Mouse (Mus musculus): ENCODE measurements around the gene Naaladl1. TPM values are rescaled to one million over a fixed set of nuclear protein-coding genes. Genes with fewer than 3 reads are reported as not detected.

Gene Naaladl1
- polyA plus RNA-seq, 1 experiment from 2014 or later = 0.53 TPM

DNA sequence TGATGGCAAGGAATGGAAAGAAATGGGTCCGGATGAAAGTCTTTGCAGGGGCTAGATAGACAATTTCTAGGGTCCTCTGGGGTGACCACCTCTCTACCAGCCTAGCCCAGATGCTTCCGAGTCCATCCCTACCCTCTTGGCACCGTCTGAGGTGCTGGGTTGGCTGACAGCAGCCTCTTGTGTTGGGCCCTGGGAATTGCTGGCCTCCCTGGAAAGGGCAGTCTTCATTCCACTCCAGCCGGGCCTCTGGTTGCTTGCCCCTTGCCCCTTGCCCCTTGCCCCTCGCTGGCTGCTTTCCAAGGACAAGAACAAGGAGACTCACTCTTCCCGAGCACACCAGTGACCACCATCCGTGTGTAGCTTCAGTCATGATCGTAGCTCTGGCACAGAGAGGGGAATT, 50.8 kb downstream of the Naaladl1 start:
- no peaks in the 10 kb centered on the region for H3K27me3 ChIP-seq (ENCODE audit: control insufficient read depth, insufficient read depth, low read length)
- no peak overlapping the region for H3K27ac ChIP-seq (ENCODE audit: low read depth, low read length)
- no peaks in the 10 kb centered on the region for H3K4me1 ChIP-seq (ENCODE audit: control insufficient read depth, insufficient read depth, low read length)
- WGBS = 71% methylated on average over 8 of the region's 8 CpGs
- no peak for ATAC-seq (ENCODE audit: insufficient read depth, low FRiP score, low TSS enrichment)
- no peaks in the 10 kb centered on the region for H3K36me3 ChIP-seq (ENCODE audit: control insufficient read depth, insufficient read depth, low read length)
- H3K4me3 ChIP-seq (ENCODE audit: low read depth, low read length) = no peak overlapping the region
- no peak overlapping the region for H3K4me2 ChIP-seq (ENCODE audit: low read depth)
- no peak for DNase-seq (ENCODE audit: low spot score)
- H3K9ac ChIP-seq (ENCODE audit: low read length) = no peak overlapping the region
- no peaks in the 10 kb centered on the region for H3K9me3 ChIP-seq (ENCODE audit: control insufficient read depth, low read length)

DNA sequence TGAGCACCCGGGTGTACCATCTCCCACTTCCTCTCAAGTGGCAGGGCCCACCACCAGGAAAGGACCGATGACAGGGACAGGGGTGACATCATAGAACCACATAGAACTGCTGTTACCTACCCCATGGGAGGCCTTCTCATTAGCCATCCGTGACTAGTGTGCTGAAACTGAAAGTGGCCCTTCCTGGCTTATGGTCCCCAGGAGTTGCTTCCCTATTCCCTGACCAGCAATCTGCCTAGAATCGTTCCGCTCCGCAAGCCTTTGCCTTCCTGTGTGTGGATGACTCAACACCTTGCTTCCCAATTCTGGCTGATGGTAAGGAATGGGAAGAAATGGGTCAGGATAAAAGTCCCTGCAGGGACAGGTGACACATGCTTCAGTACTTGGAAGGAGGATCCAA, 51.6 kb downstream of the Naaladl1 start:
- ATAC-seq (ENCODE audit: insufficient read depth, low FRiP score, low TSS enrichment) (no peak), DNase-seq (ENCODE audit: low spot score) (no peak)
- Histone ChIP-seq H3K4me3 (ENCODE audit: low read depth, low read length) (no peak overlapping the region), H3K27ac (ENCODE audit: low read depth, low read length) (no peak overlapping the region), H3K36me3 (ENCODE audit: control insufficient read depth, insufficient read depth, low read length) (no peaks in the 10 kb centered on the region), H3K9ac (ENCODE audit: low read length) (peak overlapping the region; percentile 2; the same call in 1 of the 2 replicates), H3K9me3 (ENCODE audit: control insufficient read depth, low read length) (no peaks in the 10 kb centered on the region), H3K4me1 (ENCODE audit: control insufficient read depth, insufficient read depth, low read length) (no peaks in the 10 kb centered on the region), H3K4me2 (ENCODE audit: low read depth) (no peak overlapping the region), H3K27me3 (ENCODE audit: control insufficient read depth, insufficient read depth, low read length) (no peaks in the 10 kb centered on the region)
- WGBS = 70% methylated on average over 6 of the region's 6 CpGs

DNA sequence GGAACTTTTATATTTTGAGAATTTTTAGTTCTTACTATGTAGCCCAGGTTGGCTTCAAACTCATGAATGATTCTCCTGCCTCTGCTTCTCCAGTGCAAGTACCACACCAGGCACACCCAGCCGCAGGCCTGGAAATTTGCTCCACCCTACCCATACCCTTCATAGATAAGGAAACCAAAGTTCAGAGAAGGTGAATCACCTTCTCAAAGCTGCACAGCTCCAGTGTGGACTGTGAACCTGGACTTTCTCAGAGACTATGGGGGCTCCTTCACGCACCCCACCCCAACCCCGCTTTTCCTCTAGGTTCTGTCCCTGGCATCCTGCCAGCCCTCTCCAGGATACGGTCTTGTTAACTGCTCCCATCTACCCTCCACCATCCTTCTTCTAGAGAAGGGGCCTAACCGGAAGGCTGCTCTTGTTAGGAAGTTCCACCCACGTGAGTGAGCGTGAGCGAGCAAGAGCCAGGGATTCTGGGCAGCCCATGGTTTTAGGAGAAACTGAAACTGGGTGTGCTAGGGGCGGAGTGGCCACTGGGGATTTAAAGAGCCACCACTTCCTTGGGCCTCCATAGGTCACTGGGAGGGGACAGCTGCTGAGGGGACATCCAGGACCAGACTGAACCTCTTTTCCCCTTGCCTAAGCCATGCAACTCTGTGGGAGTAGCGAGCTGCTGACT, 58.4 kb downstream of the Naaladl1 start:
- H3K27me3 ChIP-seq (ENCODE audit: control insufficient read depth, insufficient read depth, low read length) = no peaks in the 10 kb centered on the region
- no peak for DNase-seq (ENCODE audit: low spot score)
- no peak overlapping the region for H3K4me3 ChIP-seq (ENCODE audit: low read depth, low read length)
- no peak overlapping the region for H3K9ac ChIP-seq (ENCODE audit: low read length)
- H3K36me3 ChIP-seq (ENCODE audit: control insufficient read depth, insufficient read depth, low read length) = no peaks in the 10 kb centered on the region
- no peaks in the 10 kb centered on the region for H3K4me1 ChIP-seq (ENCODE audit: control insufficient read depth, insufficient read depth, low read length)
- no peak overlapping the region for H3K4me2 ChIP-seq (ENCODE audit: low read depth)
- WGBS = 80% methylated on average over 10 of the region's 10 CpGs
- H3K9me3 ChIP-seq (ENCODE audit: control insufficient read depth, low read length) = no peaks in the 10 kb centered on the region
- ATAC-seq (ENCODE audit: insufficient read depth, low FRiP score, low TSS enrichment) = no peak
- no peak overlapping the region for H3K27ac ChIP-seq (ENCODE audit: low read depth, low read length)

Other genes starting within 250 kb of the Naaladl1 start
- 19.9 and 20.7 TPM in 2 replicates for gene Frmd8, start 230.5 kb upstream of the Naaladl1 start, polyA plus RNA-seq (2014; fragmentation: Nextera tagmentation; extraction: Ambion mirVana)
- gene Slc25a45, start 228.0 kb upstream of the Naaladl1 start, polyA plus RNA-seq (2014; fragmentation: Nextera tagmentation; extraction: Ambion mirVana) = 0.74 and 1.7 TPM in 2 replicates
- gene Tigd3, start 211.6 kb upstream of the Naaladl1 start, polyA plus RNA-seq (2014; fragmentation: Nextera tagmentation; extraction: Ambion mirVana) = 5.7 and 6.6 TPM in 2 replicates
- 195 and 225 TPM in 2 replicates for gene Dpf2, start 192.8 kb upstream of the Naaladl1 start, polyA plus RNA-seq (2014; fragmentation: Nextera tagmentation; extraction: Ambion mirVana)
- 3.9 and 4.0 TPM in 2 replicates for gene Cdc42ep2, start 181.0 kb upstream of the Naaladl1 start, polyA plus RNA-seq (2014; fragmentation: Nextera tagmentation; extraction: Ambion mirVana)
- 75.2 and 79.9 TPM in 2 replicates for gene Pola2, start 141.6 kb upstream of the Naaladl1 start, polyA plus RNA-seq (2014; fragmentation: Nextera tagmentation; extraction: Ambion mirVana)
- not detected in 2 replicates for gene Slc22a20, start 119.6 kb upstream of the Naaladl1 start, polyA plus RNA-seq (2014; fragmentation: Nextera tagmentation; extraction: Ambion mirVana)
- gene Capn1, start 89.9 kb upstream of the Naaladl1 start, polyA plus RNA-seq (2014; fragmentation: Nextera tagmentation; extraction: Ambion mirVana) = 3.4 and 4.4 TPM in 2 replicates
- 34.4 and 36.7 TPM in 2 replicates for gene Syvn1, start 59.2 kb upstream of the Naaladl1 start, polyA plus RNA-seq (2014; fragmentation: Nextera tagmentation; extraction: Ambion mirVana)
- 81.9 and 84.8 TPM in 2 replicates for gene Mrpl49, start 48.0 kb upstream of the Naaladl1 start, polyA plus RNA-seq (2014; fragmentation: Nextera tagmentation; extraction: Ambion mirVana)
- gene Fau, start 47.9 kb upstream of the Naaladl1 start, polyA plus RNA-seq (2014; fragmentation: Nextera tagmentation; extraction: Ambion mirVana) = 789 and 790 TPM in 2 replicates
- gene Znhit2, start 44.6 kb upstream of the Naaladl1 start, polyA plus RNA-seq (2014; fragmentation: Nextera tagmentation; extraction: Ambion mirVana) = 36.7 and 40.0 TPM in 2 replicates
- 39.6 and 42.9 TPM in 2 replicates for gene Tm7sf2, start 37.4 kb upstream of the Naaladl1 start, polyA plus RNA-seq (2014; fragmentation: Nextera tagmentation; extraction: Ambion mirVana)
- gene Vps51, start 28.6 kb upstream of the Naaladl1 start, polyA plus RNA-seq (2014; fragmentation: Nextera tagmentation; extraction: Ambion mirVana) = 59.1 and 61.2 TPM in 2 replicates
- not detected in 2 replicates for gene Tmem262, start 25.7 kb upstream of the Naaladl1 start, polyA plus RNA-seq (2014; fragmentation: Nextera tagmentation; extraction: Ambion mirVana)
- gene Gm28374, start 23.5 kb upstream of the Naaladl1 start, polyA plus RNA-seq (2014; fragmentation: Nextera tagmentation; extraction: Ambion mirVana) = 0.88 and 1.3 TPM in 2 replicates
- 74.3 and 76.8 TPM in 2 replicates for gene Zfpl1, start 20.8 kb upstream of the Naaladl1 start, polyA plus RNA-seq (2014; fragmentation: Nextera tagmentation; extraction: Ambion mirVana)
- 46.0 and 48.4 TPM in 2 replicates for gene Cdca5, start 20.8 kb upstream of the Naaladl1 start, polyA plus RNA-seq (2014; fragmentation: Nextera tagmentation; extraction: Ambion mirVana)
- gene AC131692.1, start 11.4 kb upstream of the Naaladl1 start, polyA plus RNA-seq (2014; fragmentation: Nextera tagmentation; extraction: Ambion mirVana) = not detected in 2 replicates
- 62.6 and 66.1 TPM in 2 replicates for gene Sac3d1, start 12.9 kb downstream of the Naaladl1 start, polyA plus RNA-seq (2014; fragmentation: Nextera tagmentation; extraction: Ambion mirVana)
- 34.5 and 36.9 TPM in 2 replicates for gene Snx15, start 22.5 kb downstream of the Naaladl1 start, polyA plus RNA-seq (2014; fragmentation: Nextera tagmentation; extraction: Ambion mirVana)
- gene Batf2, start 35.2 kb downstream of the Naaladl1 start, polyA plus RNA-seq (2014; fragmentation: Nextera tagmentation; extraction: Ambion mirVana) = not detected in 2 replicates
- 82.6 and 95.1 TPM in 2 replicates for gene Arl2, start 35.8 kb downstream of the Naaladl1 start, polyA plus RNA-seq (2014; fragmentation: Nextera tagmentation; extraction: Ambion mirVana)
- gene Majin, start 78.6 kb downstream of the Naaladl1 start, polyA plus RNA-seq (2014; fragmentation: Nextera tagmentation; extraction: Ambion mirVana) = not detected in 2 replicates
- gene Gpha2, start 120.6 kb downstream of the Naaladl1 start, polyA plus RNA-seq (2014; fragmentation: Nextera tagmentation; extraction: Ambion mirVana) = 0.44 and 0.87 TPM in 2 replicates
- 47.4 and 61.2 TPM in 2 replicates for gene Ppp2r5b, start 130.1 kb downstream of the Naaladl1 start, polyA plus RNA-seq (2014; fragmentation: Nextera tagmentation; extraction: Ambion mirVana)
- gene Atg2a, start 135.9 kb downstream of the Naaladl1 start, polyA plus RNA-seq (2014; fragmentation: Nextera tagmentation; extraction: Ambion mirVana) = 13.3 and 13.8 TPM in 2 replicates
- gene Ehd1, start 170.9 kb downstream of the Naaladl1 start, polyA plus RNA-seq (2014; fragmentation: Nextera tagmentation; extraction: Ambion mirVana) = 71.9 and 82.2 TPM in 2 replicates
- gene Cdc42bpg, start 200.7 kb downstream of the Naaladl1 start, polyA plus RNA-seq (2014; fragmentation: Nextera tagmentation; extraction: Ambion mirVana) = 0.42 and 0.58 TPM in 2 replicates
- gene Men1, start 229.2 kb downstream of the Naaladl1 start, polyA plus RNA-seq (2014; fragmentation: Nextera tagmentation; extraction: Ambion mirVana) = 59.5 and 66.1 TPM in 2 replicates
- 10.0 and 13.6 TPM in 2 replicates for gene Map4k2, start 235.4 kb downstream of the Naaladl1 start, polyA plus RNA-seq (2014; fragmentation: Nextera tagmentation; extraction: Ambion mirVana)

All from neural tube, embryonic 11.5 days (tissue).